7 mouse cellular contexts compared by ENCODE assay signal in the genomic region with DNA sequence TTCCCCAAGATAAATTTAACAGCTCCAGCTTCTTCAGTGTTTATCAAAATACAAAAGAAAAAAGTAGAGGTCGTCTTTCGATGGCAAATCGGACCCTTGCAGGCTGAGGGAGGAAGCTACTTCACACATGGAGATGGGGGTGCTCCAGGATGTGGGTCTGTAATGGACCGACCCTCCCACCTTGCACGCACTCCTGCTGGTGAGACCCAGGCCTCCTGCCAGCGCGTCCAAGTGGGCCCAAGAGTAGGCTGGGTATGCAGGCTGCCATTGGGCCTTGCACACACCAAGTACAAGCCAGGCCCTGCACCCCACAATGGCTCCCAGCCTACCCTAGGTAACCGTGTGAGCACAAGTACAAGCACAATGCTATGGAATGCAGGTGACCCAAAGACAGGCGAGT. TPM values are rescaled to one million over a fixed set of nuclear protein-coding genes. Genes with fewer than 3 reads are reported as not detected.
DNase-seq lines count a peak whose midpoint lies in the region; TF ChIP-seq lines count a peak whose summit lies in the region.
"Not testable (repeated sequence)": the region's sequence is repeated elsewhere in the genome, so short reads cannot be mapped to it uniquely, and the experiment has no call there.
"Had no signal": no experiment of that assay in that cellular context is flagged by ENCODE, and none has a peak within 500 bp of the region (broad histone marks: within the 10 kb centered on the region; RNA-seq: fewer than 3 reads in every experiment).

No protein-coding gene starts in this region.

- not testable (repeated sequence) for H3K27ac ChIP-seq in MEL (ENCODE audit: control insufficient read depth, low read depth, low read length)

- TF ChIP-seq RAD21 in MEL (IDR thresholded peaks at IDR 0.05; ENCODE audit: low read depth, low read length): not testable (repeated sequence)

- not testable (repeated sequence) for DNase-seq in MEL (ENCODE audit: low read depth, low spot score)
- peak; percentile 94 for DNase-seq in heart, adult 11 months
- peak; percentile 42 for DNase-seq in testis, postnatal 10 days (ENCODE audit: low spot score)

- not testable (repeated sequence) for H3K27me3 ChIP-seq in MEL (ENCODE audit: control insufficient read depth in 1 of 2, insufficient read depth in 2 of 2, low read length in 2 of 2)

- H3K36me3 ChIP-seq in MEL (ENCODE audit: control insufficient read depth in 1 of 2, insufficient read depth in 2 of 2, low read length in 2 of 2): peaks cover 31 to 50% of the 10 kb centered on the region in 2 experiments

- not testable (repeated sequence) for H3K4me3 ChIP-seq in MEL (ENCODE audit: control insufficient read depth in 1 of 2, insufficient read depth in 1 of 2, low read depth in 2 of 2, low read length in 2 of 2)

- H3K4me1 ChIP-seq in MEL (ENCODE audit: control insufficient read depth in 1 of 2, insufficient read depth in 2 of 2, low read length in 2 of 2): peaks cover 9 to 23% of the 10 kb centered on the region in 2 experiments

- not testable (repeated sequence) for TF ChIP-seq POLR2A in MEL (IDR thresholded peaks at IDR 0.05; ENCODE audit: control insufficient read depth in 1 of 2, insufficient read depth in 1 of 2, low read depth in 1 of 2, low read length in 2 of 2, poor library complexity in 1 of 2)

- H3K9me3 ChIP-seq in MEL (replicated peaks; ENCODE audit: insufficient read depth, low read length): not testable (repeated sequence)

- not testable (repeated sequence) for H3K9ac ChIP-seq in MEL (ENCODE audit: control insufficient read depth, low read depth, low read length, poor library complexity, severe bottlenecking)

- not testable (repeated sequence) for TF ChIP-seq CTCF in MEL (IDR thresholded peaks at IDR 0.05 in 2 of 3, conservative IDR thresholded peaks at IDR 0.05 in 1 of 3; ENCODE audit: control insufficient read depth in 1 of 3, insufficient read depth in 1 of 3, low read depth in 2 of 3, low read length in 3 of 3, poor library complexity in 1 of 3, severe bottlenecking in 1 of 3)

- H3K79me2 ChIP-seq in MEL (ENCODE audit: control insufficient read depth, insufficient read depth, low read length, poor library complexity): peaks cover 44% of the 10 kb centered on the region

- not testable (repeated sequence) for TF ChIP-seq EP300 in MEL (IDR thresholded peaks at IDR 0.05; ENCODE audit: low read depth in 1 of 2, low read length in 2 of 2)

TF ChIP-seq in MEL, 35 proteins besides CTCF, POLR2A, EP300 and RAD21:
- TF ChIP-seq ZMIZ1 (IDR thresholded peaks at IDR 0.05; ENCODE audit: low read depth, low read length): 0 out of 2 replicates have a peak, but pooled peaks have one; percentile 40
TF ChIP-seq in MEL: peak in this region for 1; not testable (repeated sequence) for 34.

RNA-seq across cellular contexts. Expression of a gene that starts 3.4 kb away (rescaled TPM):
- 29.7 and 35.5 TPM in 2 replicates for total RNA-seq in MEL (2012; rRNA removed)
- polyA plus RNA-seq in MEL (2012; ENCODE audit: insufficient read depth in 1 of 2, insufficient read length in 2 of 2, low read depth in 1 of 2, low replicate concordance in 2 of 2, missing spikeins in 1 of 2): 10 to 100 TPM in 1 of 2 experiments, not detected in 1; 59.8 TPM

RNA-seq across cellular contexts. Expression of a gene that starts 9.3 kb away (rescaled TPM):
- 75.0 and 75.5 TPM in 2 replicates for total RNA-seq in MEL (2012; rRNA removed)
- polyA plus RNA-seq in MEL (2012; ENCODE audit: insufficient read depth in 1 of 2, insufficient read length in 2 of 2, low read depth in 1 of 2, low replicate concordance in 2 of 2, missing spikeins in 1 of 2): 10 to 100 TPM in 1 of 2 experiments, not detected in 1; 68.5 TPM

RNA-seq across cellular contexts. Expression of a gene that starts 16.5 kb away (rescaled TPM):
- 541 and 555 TPM in 2 replicates for total RNA-seq in MEL (2012; rRNA removed)
- polyA plus RNA-seq in MEL (2012; ENCODE audit: insufficient read depth in 1 of 2, insufficient read length in 2 of 2, low read depth in 1 of 2, low replicate concordance in 2 of 2, missing spikeins in 1 of 2): 100 to 1,000 TPM in 1 of 2 experiments, not detected in 1; 617 TPM

RNA-seq across cellular contexts. Expression of a gene that starts 19.5 kb away (rescaled TPM):
- total RNA-seq in MEL (2012; rRNA removed): 249 and 295 TPM in 2 replicates
- 100 to 1,000 TPM in 1 of 2 experiments, not detected in 1; 215 TPM for polyA plus RNA-seq in MEL (2012; ENCODE audit: insufficient read depth in 1 of 2, insufficient read length in 2 of 2, low read depth in 1 of 2, low replicate concordance in 2 of 2, missing spikeins in 1 of 2)

RNA-seq across cellular contexts. Expression of a gene that starts 28.5 kb away (rescaled TPM):
- total RNA-seq in MEL (2012; rRNA removed): 0.08 TPM in 1 of 2 replicates, not detected in the other
- polyA plus RNA-seq in MEL (2012; ENCODE audit: insufficient read depth in 1 of 2, insufficient read length in 2 of 2, low read depth in 1 of 2, low replicate concordance in 2 of 2, missing spikeins in 1 of 2): under 1 TPM in 1 of 2 experiments, not detected in 1; 0.07 TPM
- total RNA-seq: ES-E14, G1E had no signal
- polyA plus RNA-seq: activated CD4-positive, CD25-positive, alpha-beta regulatory T cell, adult 4 months; CD4-positive, CD25-positive, alpha-beta regulatory T cell, adult 4 months; G1E had no signal
